Mouse (Mus musculus): ENCODE results near the gene Ptprg.

GRCm38 (mm10) chr14:12070856-12071465 is 517.6 kb downstream of the Ptprg start:
- TF ChIP-seq POLR2A (IDR thresholded peaks at IDR 0.05; ENCODE audit: control insufficient read depth, low read depth, low read length), result no peak
- no peak for TF ChIP-seq CTCF (IDR thresholded peaks at IDR 0.05; ENCODE audit: control insufficient read depth, insufficient read depth, insufficient replicate concordance, low read depth, low read length)
